Mouse (Mus musculus) fibroblast of lung, adult 2 months (primary cell): ENCODE data around the gene Dock2.

Experiments
- DNase-seq: peaks from one replicate; pipeline ENCODE4 v3.0.0-alpha.2; 2011; ENCODE audit warnings: low read depth

The Dock2 gene

DNA sequence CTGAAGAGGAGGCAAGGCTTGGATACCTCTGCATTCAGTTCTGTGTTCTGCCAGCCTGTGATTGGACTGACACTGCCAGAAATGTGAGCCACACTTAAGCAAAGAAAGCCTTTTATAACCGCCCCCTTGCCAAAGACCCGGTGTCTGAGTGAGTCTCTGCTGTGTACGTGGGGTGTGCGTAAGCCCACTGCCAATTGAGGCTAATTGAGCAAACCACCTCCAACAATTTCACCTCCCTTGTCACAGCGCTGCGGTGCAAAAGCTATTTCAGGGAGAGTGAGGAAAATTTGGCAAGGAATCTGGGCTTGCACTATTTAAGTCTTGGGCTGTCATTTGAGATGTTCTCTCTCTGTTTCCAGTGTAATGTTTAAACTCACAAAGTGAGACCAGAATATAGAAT lies 362.6 kb downstream of the Dock2 start:
- DNase-seq = no peak

DNA sequence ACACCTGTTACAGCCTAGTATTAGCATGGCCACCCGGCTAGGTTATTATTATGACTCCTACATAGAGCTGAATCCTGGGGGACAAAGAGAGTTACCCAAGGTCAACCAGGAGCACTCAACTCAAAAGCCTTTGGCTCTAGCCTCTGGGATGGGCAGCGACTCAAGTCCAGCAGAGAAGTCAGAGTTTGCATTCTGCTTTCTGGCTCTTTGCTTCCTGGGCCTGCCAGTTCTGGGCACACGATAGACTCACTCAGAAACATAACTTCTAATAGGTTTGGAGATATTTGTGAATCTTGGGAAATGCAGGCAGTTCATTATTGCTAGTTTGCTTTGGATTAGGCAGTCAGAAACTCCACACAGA lies 367.1 kb downstream of the Dock2 start:
- no peak for DNase-seq

DNA sequence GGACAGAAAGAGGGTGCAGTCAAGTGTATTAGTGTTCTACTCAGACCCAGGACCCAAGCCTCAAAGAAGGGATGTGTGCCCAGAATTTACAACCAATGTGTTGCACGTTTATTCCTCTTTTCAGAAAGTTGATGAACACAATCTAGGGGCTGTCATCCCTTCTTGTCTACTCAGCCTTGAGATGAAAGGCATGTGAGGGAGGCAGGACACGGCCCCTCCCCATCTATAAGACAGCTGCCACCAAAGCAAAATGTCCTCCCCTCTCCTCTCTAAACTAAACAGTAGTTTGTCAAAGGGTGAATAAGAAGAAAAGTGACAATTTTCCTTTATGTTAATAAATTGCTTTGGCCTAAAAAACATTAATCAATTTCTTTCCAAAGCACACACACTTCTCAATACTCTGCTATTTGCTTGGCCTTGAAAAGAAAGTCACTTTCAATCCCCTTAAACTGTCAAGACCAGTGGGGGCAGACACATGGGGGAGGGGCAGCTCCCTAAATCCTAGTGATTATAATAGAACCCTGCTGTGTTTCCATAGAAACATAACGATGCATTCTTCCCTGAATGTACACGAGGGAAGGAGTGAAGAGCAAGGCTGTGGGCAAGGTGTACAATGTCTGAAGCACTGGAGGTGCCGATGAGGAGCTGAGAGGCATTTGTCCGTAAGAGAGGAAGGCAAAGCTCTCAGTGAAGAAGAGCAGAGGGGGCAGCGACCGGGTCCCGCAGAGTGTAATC lies 367.6 kb downstream of the Dock2 start:
- DNase-seq = no peak

DNA sequence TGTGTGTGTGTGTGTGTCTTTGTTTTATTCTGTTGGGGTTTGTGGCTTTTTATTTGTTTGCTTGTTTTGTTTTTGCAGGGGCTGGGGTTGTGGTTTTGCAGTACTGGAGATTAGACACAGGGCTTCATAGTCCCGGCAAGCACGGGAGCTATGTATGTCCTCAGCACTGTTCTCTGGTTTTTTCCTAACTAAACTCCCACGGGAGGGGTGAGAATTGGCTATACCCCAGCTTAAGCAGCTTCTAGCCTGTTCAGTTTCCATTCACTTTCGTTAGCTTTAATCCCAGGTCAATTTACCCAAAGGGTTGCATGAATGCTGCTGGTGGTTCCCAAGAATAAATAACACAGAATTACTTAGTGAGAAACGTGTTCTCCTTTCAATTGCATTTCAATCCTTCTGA lies 376.8 kb downstream of the Dock2 start:
- DNase-seq = no peak

DNA sequence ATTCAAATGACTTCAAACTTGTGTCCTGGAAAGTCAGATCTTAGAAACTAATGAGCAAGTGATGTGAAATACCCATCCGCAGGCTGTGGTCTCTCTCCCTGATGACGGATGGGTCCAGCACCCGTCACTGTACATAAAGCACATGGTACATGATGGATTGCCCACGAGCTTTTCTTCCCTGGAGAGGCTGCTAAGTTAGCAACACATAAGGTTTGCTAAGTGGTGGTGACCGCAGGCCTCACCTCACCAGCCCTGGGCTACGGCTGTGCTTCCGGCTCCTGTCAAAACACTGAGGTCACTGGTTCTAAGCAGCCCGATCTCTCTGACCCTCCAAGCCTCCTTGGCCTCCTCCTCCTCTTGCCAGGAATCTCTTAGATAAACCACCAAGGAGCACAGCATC lies 377.4 kb downstream of the Dock2 start:
- DNase-seq = no peak

DNA sequence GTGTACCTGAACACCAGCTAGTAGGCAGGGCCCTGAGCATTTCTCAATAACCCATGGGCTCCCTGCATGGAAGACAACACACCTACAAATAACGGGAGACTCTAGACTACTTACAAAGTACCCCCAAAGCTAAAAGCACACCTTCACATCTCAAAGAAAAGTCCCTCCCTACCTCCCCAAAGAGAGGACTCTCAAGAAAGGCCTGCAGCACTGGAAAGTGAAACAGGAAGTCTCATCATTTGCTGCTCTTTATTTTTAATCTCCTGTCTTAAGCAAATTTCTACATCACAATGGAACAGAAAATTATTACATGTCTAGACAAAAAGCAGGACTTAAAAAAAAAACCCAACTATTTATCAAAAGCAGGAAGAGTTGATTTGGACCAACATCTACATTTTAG lies 378.4 kb downstream of the Dock2 start:
- no peak for DNase-seq

DNA sequence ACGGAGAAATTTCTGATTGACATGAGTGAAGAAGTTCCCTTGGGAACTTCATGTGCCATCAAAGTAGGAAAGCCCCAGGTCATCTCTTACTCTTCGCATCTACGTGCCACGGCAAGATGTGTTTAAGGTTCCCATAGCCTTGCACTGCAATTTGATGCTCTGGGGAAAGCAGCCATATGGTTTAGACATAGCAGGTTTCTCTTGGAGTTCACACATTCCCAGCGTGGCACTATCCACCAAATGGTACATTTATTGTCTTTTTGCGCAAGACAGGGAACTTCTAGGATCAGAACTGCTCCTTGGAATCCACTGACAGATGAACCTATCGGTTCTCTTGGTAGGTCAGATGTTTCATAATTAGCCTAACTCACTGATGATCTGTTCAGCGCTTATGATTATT lies 382.3 kb downstream of the Dock2 start:
- no peak for DNase-seq

DNA sequence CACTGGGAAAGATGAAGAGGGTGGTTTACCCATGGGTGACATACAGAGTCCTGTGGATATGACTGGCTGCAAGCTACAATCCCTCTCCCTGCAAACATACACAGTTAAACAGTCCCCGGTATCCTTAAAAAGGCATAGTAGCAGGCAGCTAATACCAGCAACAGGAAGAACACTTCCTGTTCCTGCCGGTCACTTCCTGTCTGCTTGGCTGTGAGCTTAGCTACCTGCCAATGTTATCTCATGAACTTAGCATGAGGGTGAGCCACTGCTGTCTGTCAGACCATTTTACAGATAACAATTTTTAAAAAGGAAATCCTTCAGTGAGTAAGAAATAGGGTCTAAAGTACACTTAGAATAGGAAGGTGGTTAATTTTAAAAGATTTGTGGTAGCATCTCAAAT lies 385.1 kb downstream of the Dock2 start:
- no peak for DNase-seq

DNA sequence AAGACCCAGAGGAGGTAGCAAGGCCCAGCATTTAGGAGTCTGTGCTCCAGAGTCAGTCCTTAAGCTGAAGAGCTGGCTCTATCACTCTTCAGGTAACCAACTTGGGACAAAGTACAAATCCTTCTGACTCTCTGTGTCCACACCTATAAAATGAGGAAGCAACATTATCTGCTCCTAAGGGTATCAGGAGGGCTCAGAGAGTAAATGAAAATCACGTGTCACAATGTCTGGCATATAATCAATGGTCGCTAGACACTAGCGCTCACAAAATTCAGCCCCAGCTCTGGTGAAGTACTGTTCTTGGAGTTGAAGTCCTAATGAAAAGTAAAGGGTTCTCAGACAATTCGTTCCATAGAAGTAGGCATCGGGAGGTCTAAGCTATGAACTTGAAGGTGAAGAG lies 386.0 kb downstream of the Dock2 start:
- no peak for DNase-seq

DNA sequence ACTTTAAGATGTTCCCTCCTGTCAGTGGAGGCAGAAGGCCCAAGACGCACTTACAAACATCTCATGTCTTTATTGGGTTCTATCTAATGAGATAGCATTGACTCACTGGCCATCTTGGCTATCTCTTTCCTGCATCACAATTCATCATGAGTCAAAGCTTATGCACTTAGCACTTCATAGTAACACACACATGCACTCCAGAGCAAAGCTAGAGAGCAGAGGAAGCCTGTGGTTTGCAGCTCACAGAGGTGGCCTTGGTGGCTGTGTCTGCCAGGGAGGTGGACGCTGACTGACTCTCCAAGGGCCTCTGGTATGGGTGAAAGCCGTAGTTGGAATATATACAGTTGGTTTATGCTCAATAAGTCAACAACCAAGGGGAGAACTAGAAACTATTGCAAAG lies 387.9 kb downstream of the Dock2 start:
- DNase-seq = no peak

DNA sequence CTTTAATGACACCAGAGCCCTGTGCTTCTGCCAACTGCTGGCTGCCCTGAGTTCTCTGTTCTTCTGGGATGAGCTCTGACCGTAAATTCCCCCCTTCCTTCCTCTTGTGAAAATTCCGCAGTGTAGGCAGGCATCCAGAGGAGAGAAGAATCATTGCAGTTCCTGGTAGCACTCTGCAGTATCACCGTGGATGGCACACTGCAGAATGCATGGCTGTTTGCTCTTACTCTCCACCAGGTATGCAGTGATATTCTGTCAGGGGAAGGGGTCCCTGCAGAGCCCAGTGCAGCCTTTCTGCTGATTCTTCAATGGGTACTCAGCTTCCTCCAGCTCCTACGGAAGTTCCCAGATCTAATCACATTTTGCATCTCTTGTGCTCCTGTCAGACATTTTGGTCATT lies 391.6 kb downstream of the Dock2 start:
- no peak for DNase-seq

DNA sequence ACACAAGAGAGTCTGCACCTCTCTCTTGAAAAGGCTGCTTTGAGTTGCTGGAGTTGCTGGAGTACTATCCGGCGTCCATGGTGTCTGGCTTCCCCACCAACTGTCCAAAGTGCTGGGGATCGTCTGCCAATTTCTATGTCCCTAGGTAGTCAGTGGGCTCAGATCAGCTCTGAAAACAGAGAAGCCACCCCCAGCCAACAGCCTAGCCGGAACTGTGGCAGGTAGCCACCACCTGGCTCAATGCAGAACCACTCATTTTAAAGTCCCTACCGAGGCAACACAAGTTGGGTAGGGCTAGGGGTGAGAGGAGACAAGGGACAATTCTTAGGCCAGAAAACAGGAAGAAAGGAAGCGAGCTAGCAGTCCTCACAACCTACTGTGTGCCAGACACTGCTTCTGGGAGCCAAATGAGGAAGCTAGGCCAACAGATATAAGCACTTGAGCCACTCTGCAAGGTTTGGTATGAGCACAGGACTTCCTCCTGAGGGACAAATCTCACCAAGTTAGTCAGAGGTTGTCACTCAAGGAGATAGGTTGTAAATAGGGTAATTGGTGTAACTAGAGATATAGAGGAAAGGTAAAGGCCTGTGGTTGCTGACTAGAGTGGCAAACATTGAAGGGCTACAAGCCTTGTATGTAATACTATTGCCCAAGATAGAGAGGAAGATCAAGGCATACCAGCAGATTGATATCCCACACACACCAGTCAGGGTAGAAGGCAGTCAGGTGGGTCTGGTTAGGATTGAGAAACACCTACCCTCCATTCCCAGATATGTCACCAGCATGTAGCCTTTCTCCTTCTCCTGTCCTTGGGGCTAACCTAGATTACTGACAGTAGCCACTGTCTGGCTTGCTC lies 394.2 kb downstream of the Dock2 start:
- DNase-seq = no peak

DNA sequence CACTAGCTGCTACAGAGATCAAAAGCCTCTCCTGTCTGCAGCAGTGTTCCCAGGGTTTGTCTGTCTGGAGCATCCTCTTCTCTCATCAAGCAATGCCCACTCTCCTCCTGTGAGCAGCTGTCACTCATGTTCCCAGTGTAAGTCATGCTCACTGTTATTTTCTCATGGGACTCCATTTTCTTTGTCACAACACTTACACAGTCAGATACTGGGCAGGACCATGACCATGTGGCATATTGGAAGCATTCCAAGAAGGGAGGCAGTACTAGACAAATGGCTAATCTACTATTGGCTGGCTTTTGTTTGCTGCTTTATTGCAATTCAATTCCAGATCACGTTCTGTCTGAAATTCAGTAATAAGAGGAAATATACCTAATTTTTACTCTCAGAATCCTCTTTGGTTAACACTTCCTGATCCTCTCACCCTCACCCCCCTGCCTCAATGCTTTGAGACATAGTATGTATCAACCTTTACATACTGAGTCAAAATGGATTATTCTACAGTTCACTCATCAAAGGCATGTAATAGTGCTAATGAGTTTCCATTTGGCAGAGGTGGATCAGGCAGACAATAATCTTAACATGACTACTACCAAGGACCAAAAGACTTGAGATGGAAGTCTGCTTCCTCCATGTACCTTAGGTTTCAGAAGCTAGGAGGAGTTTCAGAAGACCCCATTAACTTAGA lies 398.5 kb downstream of the Dock2 start:
- DNase-seq = no peak

DNA sequence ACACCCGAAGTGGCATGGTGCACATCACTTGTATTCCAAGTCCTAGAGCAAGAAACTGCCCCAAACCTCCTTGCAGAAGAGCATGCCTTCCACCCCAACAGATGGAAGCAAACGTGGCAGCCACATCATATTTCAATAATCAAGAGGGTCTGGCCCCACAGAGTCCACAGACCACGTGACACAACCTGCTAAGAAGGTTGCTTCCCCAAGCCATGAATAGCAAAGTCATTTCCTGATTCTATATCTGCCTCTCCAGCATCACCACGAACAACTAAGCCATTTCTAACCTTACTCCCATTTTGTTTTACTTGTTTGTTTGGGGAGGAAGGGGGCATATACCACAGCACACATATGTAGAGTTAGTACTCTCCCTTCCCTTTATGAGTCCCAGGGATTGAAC lies 399.5 kb downstream of the Dock2 start:
- DNase-seq = no peak

DNA sequence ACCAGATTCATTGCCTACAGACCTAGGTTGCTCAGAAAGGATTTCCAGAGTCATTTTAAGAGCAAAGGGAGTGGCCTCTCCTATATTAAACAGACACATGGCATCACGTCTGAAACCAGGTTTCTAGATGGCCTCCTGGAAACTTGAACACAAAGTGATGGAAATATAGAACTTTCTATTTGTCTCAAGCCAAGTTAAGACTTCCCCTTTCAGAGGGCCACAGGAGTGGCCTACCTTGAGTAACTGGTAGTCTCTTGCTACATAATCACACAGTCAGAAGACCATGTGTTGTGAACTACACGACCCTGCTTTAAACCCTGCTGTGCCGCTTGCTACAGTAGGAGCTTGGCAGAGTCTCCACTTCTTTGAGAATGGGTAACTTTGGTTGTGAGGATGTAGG lies 400.2 kb downstream of the Dock2 start:
- no peak for DNase-seq

DNA sequence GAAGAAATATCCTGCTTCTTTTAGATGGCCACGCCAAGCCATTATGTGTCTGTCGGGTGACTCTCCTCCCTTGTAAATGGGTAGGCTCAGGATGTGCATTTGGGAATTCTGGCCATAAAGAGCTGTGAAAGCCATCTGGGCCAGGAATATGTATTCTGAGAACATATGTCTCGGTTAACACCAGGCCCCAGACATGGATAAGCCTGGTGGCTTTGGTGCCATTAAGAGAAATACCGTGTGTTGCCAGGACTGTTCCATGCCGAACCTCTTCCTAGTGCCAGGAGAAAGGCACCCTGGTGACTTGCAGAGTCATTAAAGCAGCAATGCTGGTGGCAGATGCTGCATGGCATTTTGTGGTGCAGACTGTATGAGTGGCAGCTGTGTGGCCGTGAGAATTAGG lies 406.0 kb downstream of the Dock2 start:
- DNase-seq = no peak

DNA sequence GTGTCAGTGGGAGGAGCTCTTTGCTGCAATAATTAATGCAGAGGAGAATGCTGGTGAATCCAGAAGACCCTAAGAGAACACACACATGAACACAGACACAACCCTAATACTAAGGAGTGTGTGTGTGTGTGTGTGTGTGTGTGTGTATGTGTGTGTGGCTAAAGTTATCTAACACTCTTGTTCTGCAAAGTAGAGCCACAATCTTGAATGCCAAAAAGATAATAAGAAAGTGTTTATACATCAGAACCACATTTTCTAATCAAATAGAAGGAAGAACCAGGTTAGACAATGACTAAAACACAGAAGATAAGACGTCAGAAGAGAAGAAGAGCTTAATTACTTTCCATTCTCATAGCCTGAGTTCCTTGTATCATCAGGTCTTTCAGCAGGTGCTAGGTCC lies 408.1 kb downstream of the Dock2 start:
- DNase-seq = no peak

DNA sequence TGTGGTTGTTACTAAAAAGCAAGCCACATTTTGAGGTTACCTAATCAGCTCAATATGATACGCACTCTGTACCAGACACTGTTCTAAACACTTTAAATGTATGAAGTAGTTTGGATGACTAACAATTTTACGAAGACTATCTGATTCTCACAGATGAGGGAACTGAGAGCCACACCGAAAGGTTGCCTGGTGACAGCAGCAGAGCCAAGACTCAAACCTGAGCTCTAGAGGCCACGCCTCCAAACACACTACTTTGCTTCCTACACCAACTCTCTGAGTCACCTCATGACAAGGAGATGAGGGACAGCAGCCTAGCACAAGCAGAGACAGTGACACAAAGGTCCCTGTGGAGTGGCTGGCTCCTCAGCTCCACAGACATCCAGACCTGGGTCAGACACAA lies 411.5 kb downstream of the Dock2 start:
- no peak for DNase-seq

DNA sequence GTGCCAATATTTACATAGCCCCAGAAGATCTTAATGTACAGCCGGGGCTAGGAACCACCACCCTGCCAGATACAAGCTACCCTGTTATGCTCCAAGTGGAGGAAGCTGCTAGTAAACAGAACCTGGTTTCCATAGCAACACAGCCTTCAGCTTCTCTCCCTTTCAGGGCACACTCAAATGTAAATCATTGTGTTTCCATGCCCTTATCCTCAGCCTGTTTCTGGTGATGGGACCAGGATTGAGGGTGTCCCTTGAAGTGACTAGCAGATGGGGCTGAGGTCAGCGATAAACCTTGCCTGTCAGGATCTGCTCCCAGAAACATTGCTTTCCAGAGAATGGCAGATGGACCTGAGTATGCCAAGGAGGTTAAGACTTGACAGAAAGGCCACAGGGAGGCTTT lies 427.6 kb downstream of the Dock2 start:
- DNase-seq = no peak

DNA sequence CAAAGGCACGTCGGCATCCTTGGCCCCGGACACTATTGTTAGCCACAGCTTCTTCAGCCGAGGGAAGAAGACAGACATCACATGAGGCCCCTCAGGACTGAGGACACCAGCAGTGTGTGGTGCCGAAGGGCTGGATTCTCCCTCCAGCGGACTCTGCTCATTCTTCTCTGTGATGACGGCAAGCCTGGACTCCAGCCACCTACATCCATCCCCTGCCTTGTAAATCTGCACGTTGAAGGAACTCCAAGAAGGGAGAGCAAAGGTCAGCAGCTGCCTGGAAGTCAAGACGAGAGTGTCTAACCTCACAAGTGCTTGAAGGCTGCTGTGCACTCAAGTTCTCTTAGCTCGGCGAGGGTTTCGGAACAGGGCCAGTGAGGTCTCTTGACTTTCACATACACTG lies 428.3 kb downstream of the Dock2 start:
- no peak for DNase-seq

DNA sequence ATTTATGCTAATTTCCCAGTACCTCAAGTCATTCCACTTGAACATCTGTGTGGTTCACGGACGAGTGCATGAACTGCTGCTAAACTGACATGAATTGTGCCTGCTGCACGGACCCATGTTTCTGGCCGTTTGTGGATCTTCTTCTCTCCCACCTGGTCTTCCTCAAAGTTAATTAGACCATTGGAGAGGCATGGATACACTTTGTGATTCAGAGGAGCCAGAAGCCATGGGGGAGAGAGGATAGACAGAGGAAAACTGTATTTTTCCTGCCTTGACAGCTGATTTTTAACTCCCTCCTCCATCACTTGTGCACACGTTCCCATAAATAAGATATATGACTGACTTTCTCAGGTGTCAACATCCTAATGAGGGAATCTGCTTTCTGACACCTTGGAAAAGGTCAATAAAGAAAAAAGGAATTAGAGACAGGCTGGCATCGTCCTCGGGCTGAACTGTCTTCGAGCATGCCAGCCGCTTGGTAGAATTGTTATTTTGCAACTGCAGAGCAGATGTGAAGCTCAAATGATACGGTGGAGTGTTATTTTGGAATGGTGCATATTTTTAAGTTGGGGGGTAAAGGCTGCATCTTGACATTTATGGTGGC lies 434.1 kb downstream of the Dock2 start:
- no peak for DNase-seq

DNA sequence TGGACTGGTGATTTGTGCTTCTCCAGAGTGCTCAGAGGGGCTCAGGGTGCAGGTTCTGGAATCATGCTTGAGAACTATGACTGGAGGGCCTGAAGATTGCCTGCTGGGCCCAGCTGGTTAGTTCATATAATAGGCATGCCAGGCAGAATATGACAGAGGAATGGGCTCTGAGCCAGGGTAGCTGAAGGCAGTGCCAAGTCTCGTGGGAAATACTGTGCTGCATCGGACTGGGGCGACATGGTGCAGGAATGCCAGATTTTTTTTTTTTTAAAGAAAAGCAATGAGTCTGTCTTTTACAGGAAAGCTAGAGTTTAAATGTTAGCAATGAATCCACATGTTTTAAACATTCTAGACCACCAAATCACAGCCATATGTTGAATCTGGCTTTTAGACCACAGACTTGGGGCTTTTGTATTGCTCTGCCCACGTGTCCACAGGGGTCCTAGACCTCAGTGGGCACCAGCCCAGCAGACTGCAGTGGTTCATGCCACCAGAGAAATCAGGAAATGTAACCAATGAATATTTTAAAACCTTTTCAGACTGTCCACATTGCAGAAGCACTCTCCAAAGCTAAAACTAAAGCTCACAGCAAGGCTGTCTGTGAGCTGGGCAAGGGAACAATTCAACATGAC lies 435.3 kb downstream of the Dock2 start:
- no peak for DNase-seq
